Mouse (Mus musculus) G1E (cell line): ENCODE results near the gene Ppm1l.

Experiments
- CTCF ChIP-seq: IDR thresholded peaks from 2 replicates; pipeline ENCODE4 v1.5.1; 2012; ENCODE audit warnings: low read depth, low read length, inconsistent platforms, mixed read lengths
- GATA2 ChIP-seq: IDR thresholded peaks from 2 replicates; pipeline ENCODE4 v1.6.1; 2012; ENCODE audit warnings: low read depth, low read length, inconsistent platforms, borderline replicate concordance
- TAL1 ChIP-seq: conservative IDR thresholded peaks from 2 replicates; pipeline ENCODE4 v1.6.1; 2012; ENCODE audit warnings: low read depth, low read length, inconsistent platforms, mixed read lengths

DNA sequence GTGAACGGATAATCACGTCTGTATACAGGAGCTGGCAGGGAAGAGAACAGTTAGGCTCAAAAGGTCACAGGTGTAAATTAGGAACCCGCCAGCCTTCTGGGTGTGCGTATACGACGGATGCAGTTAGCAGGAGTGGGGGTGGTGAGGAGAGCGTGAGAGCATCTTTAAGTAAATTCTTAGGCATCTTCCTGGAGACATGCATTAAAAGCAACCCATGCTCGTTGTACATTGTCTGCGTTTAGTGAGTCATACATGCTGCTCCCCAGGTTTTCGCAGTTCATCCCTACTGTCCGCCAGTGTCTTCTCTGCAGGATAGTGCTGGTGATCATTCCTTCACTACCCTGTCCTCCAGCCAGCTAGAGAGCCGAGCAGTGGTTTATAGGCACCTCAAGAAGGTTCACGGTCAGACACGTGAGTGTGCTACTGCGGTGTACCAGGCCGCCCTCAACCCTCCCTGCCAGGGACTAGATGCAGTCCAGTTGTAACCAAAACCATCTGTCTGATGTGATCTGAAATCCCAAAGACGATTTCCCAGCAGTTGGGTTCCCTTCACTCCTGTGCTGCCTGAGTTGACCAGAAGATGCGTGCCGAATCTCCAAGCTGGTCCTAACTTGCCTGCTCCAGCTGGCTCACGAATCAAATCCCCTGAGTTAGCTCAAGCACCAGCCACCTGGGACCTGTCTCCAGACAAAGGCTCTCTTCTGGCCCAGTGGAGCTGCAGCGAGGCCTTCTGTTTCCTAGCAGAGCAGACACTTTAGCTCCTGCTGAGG lies 203.3 kb downstream of the Ppm1l start:
- TF ChIP-seq CTCF: no peak
- TF ChIP-seq GATA2: no peak
- TF ChIP-seq TAL1: no peak
